Mouse (Mus musculus) forelimb bud, embryonic 11.5 days (tissue): ENCODE data around the gene Klk13.

Experiments used
- DNase-seq: peaks from one replicate; pipeline ENCODE4 v3.0.0-alpha.2; 2012; ENCODE audit warnings: low read depth, low spot score

Gene Klk13

GRCm38 (mm10) chr7:43771916-43772315, 59.5 kb downstream of the Klk13 start:
- DNase-seq, result no peak

DNA sequence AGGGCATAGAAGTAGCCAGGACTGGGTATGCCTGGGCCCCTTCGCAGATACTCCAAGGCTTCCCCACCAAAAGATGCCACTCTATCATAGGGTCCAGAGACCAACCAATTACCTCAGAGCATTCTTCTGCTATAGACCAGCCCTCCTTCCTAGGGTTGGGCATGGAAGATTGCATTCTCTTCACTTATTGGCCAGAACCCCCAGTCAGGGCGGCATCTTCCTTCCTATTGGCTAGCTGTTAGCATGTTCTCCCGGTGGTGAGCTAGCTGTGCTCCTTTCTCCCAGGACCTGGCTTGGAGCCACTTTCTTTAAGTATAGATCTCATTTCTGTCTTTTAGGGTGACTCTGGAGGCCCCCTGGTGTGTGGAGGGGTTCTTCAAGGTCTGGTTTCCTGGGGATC, 60.5 kb downstream of the Klk13 start:
- DNase-seq, result no peak

DNA sequence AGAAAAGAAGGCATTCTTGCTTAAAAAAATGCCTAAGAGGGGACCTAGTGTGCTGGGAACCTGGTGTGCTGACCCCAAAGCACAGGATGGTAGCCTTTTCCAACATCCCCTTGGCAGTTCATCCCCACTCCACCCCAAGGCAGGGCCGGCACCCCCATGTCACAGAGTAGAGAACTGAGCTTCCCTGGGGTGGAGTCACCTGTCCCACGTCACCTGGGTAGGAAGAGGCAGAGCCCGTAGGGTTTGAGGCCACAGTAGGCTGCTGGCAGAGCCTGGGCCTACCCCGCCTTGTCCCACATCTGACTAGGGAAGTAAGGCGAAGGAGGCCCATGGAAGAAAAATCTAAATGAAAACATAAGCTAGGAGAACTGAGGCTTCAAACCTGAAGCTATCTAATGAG, 62.0 kb downstream of the Klk13 start, which contains the start of gene Klk11:
Gene Klk11 (plus strand): TSS at position 241 of the 400 bp plus-strand sequence.
- no peak for DNase-seq

DNA sequence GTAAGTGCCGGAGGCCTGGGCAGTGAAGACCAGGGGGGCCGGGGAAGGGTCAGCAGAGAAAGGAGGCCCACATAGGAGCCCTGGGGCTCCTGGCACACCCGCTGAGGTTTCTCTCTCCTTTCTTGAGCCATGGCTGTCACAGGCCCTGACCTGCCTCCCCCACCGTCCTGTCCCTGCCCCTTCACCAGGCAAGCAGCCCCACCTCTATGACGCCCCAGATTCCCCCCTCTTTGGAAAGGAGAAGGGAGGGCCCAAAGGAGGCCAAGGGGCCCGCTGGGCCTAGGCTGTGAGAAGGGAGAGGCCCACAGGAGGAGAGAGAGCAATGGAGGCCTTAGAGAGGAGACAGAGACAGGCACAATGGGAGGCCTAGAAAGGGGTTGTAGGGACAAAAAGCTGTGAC, 62.4 kb downstream of the Klk13 start:
- no peak for DNase-seq

- no peak for DNase-seq
Measured at GRCm38 (mm10) chr7:43775311-43776057, 63.1 kb downstream of the Klk13 start.

GRCm38 (mm10) chr7:43776506-43776905, 64.1 kb downstream of the Klk13 start:
- no peak for DNase-seq
